Mouse (Mus musculus) E14TG2a.4 (cell line): ENCODE measurements around the gene Pgc.

ENCODE experiments used
- CTCF ChIP-seq: conservative IDR thresholded peaks from 2 replicates; pipeline ENCODE4 v1.5.1; 2014; ENCODE audit warnings: low read length
- NANOG ChIP-seq: IDR thresholded peaks from 2 replicates; pipeline ENCODE4 v1.6.1; 2014; ENCODE audit warnings: borderline replicate concordance, low read length, mixed read lengths
- POU5F1 ChIP-seq: IDR thresholded peaks from 2 replicates; pipeline ENCODE4 v1.6.1; 2014; ENCODE audit warnings: low read length, borderline replicate concordance

- TF ChIP-seq CTCF (no peak), NANOG (no peak), POU5F1 (no peak)
Measured at GRCm38 (mm10) chr17:47783445-47784223, 57.0 kb downstream of the Pgc start.
